Mouse (Mus musculus): ENCODE measurements around the gene Slbp.
A peak's percentile ranks its signal among the peaks of the same experiment; 100 is the strongest.

The Slbp gene

GRCm38 (mm10) chr5:33681044-33681443, 28.7 kb upstream of the Slbp start:
- DNase-seq = no peak

GRCm38 (mm10) chr5:33678244-33678643, 25.9 kb upstream of the Slbp start:
- DNase-seq = no peak

GRCm38 (mm10) chr5:33675964-33676363, 23.6 kb upstream of the Slbp start:
- peak; percentile 67 for DNase-seq

- peak; percentile 53 for DNase-seq
Measured at GRCm38 (mm10) chr5:33674439-33674838, 22.1 kb upstream of the Slbp start.

- no peak for DNase-seq
Measured at GRCm38 (mm10) chr5:33671659-33672058, 19.3 kb upstream of the Slbp start.

GRCm38 (mm10) chr5:33668223-33668622, 15.8 kb upstream of the Slbp start:
- DNase-seq = no peak

DNA sequence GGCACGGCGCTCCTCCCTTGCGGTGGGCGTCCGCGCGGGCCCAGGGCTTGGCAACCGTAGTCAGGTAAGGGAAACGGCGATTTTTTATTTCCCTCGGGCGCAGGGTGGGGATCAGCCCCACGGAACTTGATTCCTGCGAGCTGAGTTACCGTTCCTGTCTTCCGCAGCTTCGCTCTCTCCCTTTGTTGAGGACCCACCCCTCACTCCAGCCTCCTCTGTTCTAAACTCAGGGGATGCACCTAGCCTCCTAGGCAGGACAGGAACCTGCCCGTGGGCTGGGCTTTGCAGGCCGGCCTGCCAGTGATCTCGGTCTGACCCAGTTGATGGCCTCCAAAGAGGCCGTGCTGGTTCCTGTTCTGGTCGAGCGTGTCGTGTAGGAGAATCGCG, 6.3 kb upstream of the Slbp start:
- DNase-seq = no peak

- peak; percentile 91 for DNase-seq
Measured at GRCm38 (mm10) chr5:33657787-33658663, 5.7 kb upstream of the Slbp start, which contains the start of the genes Tacc3 and Tmem129. Gene Tacc3, plus strand, starts transcription at chr5:33658128. Gene Tmem129, minus strand, starts transcription at chr5:33658416.

- DNase-seq = no peak
Measured at GRCm38 (mm10) chr5:33657251-33657786, 4.9 kb upstream of the Slbp start.

DNA sequence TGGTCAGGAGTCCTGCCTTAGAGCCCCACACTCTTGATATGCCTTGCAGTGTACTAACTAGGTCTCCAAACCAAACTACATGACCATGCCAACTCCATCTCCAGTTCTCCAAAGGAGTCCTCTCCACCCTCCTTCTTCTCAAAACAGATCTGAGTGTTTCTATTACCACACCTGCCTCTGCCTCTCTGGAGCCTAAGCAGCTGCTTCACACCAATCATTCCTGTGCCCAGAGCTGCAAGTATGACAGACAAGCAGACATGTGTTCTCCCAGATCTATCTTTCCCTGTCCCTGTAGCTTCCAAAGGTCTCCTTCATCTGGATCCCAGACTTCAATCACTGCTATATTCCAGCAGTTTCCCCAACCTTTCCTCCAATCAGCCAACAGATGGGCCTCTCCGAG, 4.4 kb upstream of the Slbp start:
- DNase-seq = no peak

DNA sequence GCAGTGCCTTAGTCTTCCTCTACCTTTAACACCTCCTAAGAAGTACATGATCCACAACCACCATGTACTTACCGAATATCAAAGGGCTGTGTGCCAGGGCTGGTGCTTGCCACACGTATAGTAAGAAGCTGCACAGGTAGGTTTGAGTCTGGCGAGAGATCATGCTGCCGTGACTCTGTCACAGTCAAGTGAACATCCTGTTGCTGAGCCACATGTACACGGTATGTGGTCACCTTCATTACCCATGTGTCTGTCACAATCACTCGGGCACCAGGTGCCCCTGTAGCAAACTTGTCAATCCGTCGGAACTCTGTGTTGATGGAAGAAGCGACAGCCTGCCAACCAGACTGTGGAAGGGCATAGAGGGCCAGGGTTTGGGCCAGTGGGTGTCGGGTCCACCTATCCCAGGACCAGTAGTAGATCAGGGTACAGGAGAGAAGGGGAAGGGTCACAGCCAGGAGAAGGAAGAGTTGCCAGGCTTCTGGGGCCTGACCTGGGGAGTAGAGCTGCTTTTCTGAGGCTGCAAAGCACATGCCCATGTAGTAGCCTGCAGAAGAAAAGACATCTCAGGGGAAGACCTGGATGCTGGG, 3.0 kb upstream of the Slbp start:
- no peak for DNase-seq

DNA sequence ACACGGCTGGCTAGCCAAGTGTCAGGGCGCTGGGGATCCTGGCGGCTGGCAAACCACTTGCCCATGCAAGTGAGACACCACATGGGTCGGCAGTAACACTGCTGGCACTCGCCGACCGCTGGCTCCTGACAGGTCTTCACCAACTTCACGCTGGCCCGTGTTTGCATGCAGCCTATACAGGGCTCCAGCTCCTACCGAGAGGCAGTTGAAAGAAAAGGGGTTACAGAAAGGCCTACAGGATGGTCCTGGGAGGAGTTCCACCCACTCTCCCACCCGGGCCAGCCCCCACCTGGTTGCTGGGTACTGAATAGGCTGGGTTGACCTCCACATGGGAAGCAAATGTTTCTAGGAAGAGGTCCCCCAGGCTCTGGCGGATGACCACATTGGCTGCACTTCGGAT, 2.0 kb upstream of the Slbp start:
- no peak for DNase-seq

- DNase-seq = no peak
Measured at GRCm38 (mm10) chr5:33652783-33653173, 404 bp upstream of the Slbp start.

DNA sequence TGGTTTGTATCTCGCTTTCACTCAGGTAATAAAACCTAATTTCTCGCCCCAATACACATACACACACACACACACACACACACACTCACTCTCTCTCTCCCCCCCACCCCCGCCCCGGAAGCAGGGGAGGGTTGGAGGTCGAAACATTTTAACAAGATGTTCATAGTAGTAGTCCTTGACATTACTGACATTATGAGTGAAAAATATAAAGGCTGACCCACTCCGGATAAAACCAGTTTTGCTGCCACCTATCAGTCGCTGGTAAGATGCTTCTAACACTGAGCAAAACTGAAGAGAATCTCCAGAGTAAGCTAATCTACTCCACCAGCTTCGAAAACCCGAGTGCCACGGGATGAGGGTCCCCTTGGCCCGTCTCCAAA, 843 bp downstream of the Slbp start:
- DNase-seq = no peak

- no peak for DNase-seq
Measured at GRCm38 (mm10) chr5:33651017-33651416, 1.4 kb downstream of the Slbp start.

GRCm38 (mm10) chr5:33640652-33641051, 11.7 kb downstream of the Slbp start:
- peak; percentile 17 for DNase-seq

DNA sequence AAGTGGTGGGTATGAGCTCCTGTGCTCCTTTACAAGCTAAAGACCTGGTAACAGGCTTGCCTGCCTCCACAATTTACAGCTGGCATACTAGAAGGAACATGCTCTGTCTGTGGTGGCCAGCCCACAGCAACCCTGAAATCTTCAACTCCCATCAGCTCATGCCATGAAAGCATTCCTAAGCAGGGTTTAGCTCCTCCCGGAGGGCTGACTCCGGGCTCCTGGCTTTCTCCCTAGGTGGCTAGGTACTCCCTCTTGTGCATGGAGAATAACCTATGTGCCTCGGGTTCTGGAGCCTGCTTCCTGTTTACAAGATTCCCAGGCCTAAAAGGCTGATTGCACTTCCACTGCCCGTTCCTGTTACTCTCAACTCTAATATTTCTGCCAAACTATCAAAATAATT, 13.5 kb downstream of the Slbp start:
- DNase-seq = no peak

DNA sequence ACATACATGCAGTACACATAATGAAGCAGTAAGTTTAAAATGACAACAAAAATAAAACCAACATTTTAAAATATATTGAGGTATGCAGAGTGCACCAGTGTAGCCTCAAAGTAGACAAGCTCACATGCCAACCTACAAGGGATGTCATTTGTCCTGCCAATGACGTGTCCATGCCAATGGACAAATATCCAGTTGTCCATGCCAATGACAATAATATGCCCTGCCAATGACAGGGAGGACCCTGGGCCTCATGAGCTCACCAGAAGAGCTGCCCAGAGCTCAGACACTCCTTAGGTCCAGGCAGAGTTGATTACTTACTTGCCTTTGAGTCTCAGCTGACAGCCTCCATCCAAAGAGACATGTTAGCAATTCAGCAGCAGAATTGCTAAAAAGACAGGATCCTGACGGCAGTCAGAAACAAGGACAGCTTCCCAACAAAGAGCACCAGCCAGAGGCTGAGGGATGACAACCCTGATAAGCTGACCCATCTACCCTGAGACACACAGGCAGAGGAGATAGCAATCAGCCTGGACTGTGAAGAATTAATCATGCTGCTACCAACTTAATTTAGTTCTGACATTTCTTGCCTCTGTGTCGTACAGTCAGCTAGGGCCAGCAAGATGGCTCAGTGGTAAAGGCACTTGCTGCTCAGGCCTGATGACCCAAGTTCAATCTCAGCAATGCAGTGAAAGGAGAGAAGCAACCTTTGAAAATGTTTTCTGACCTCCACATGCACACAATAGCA, 14.6 kb downstream of the Slbp start:
- no peak for DNase-seq

- DNase-seq = no peak
Measured at GRCm38 (mm10) chr5:33635361-33635760, 17.0 kb downstream of the Slbp start.

GRCm38 (mm10) chr5:33632526-33632925, 19.8 kb downstream of the Slbp start:
- no peak for DNase-seq

DNA sequence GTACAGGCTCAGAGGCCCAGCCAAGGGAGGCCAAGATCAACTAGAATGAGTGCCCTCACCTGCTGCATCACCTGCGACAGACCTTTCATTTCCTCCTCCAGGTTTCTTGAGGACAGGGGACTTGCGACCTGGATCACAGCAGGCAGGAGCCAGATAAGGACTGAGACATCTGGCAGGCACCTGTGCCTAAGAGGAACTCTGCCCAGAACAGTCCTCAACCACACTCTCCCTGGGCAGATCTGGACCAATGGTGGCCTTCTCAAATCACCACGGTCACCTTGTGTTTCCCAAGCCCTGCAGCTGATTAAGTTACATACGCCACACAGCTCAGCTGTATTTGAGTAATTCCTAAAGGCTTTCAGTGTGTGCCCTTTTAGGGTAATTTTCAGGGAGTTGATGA, 21.8 kb downstream of the Slbp start:
- no peak for DNase-seq

DNA sequence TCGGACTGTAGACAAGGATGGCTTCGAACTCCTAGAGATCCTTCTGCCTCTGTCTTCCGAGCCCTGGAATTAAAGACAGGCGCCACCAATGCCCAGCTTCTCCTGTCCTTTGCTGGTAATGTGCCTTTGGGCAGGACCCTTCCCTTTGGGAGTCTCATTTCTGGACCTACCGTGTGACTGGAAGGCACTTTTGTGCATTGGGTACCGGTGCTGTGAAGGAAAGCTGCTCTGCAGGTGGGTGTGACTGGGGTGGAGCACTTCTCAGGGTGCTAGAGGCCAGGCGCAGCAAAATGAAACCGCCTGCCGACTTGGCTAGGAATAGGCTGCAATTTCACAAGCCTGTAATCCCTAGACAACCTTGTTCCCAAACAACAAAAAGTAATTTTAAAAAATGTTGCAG, 22.3 kb downstream of the Slbp start:
- DNase-seq = no peak

- DNase-seq = peak; percentile 100
Measured at GRCm38 (mm10) chr5:33629301-33629987, 22.9 kb downstream of the Slbp start, which contains the start of the genes Fam53a and Gm9903. Gene Fam53a, minus strand, starts transcription at chr5:33629635. Gene Gm9903, plus strand, starts transcription at chr5:33629925.

Measured in right cerebral cortex, postnatal 4 days (tissue).